Mouse (Mus musculus): ENCODE results near the gene Vhl. TPM values are rescaled to one million over a fixed set of nuclear protein-coding genes. Genes with fewer than 3 reads are reported as not detected.

Gene Vhl
- polyA plus RNA-seq, 1 experiment from 2014 or later = 97.1 TPM

- ATAC-seq (no peak), DNase-seq (ENCODE audit: low spot score) (no peak)
- no peaks in the 10 kb centered on the region for H3K36me3 ChIP-seq (ENCODE audit: control insufficient read depth, insufficient read depth, low read length)
- no peak overlapping the region for H3K27ac ChIP-seq (ENCODE audit: low read depth, low read length)
- H3K9ac ChIP-seq (ENCODE audit: low read length) = no peak overlapping the region
- H3K27me3 ChIP-seq (replicated peaks; ENCODE audit: control insufficient read depth, insufficient read depth, low read length) = no peaks in the 10 kb centered on the region
- H3K4me2 ChIP-seq (ENCODE audit: low read length) = no peak overlapping the region
- H3K4me1 ChIP-seq (ENCODE audit: control insufficient read depth, insufficient read depth, low read length) = no peaks in the 10 kb centered on the region
- 90% methylated on average over 8 of the region's 8 CpGs for WGBS
- no peak overlapping the region for H3K4me3 ChIP-seq (ENCODE audit: low read depth, low read length)
- no peaks in the 10 kb centered on the region for H3K9me3 ChIP-seq (replicated peaks; ENCODE audit: control insufficient read depth, low read length)
These were observed 18.8 kb downstream of the Vhl start for GRCm38 (mm10) chr6:113642605-113643004.

GRCm38 (mm10) chr6:113643021-113643420 is 19.3 kb downstream of the Vhl start:
- WGBS = 77% methylated on average over 4 of the region's 4 CpGs
- Histone ChIP-seq H3K4me1 (ENCODE audit: control insufficient read depth, insufficient read depth, low read length) (no peaks in the 10 kb centered on the region), H3K9ac (ENCODE audit: low read length) (no peak overlapping the region), H3K36me3 (ENCODE audit: control insufficient read depth, insufficient read depth, low read length) (no peaks in the 10 kb centered on the region), H3K4me3 (ENCODE audit: low read depth, low read length) (no peak overlapping the region), H3K9me3 (replicated peaks; ENCODE audit: control insufficient read depth, low read length) (no peaks in the 10 kb centered on the region), H3K27me3 (replicated peaks; ENCODE audit: control insufficient read depth, insufficient read depth, low read length) (no peaks in the 10 kb centered on the region), H3K27ac (ENCODE audit: low read depth, low read length) (no peak overlapping the region), H3K4me2 (ENCODE audit: low read length) (no peak overlapping the region)
- ATAC-seq (no peak), DNase-seq (ENCODE audit: low spot score) (no peak)

DNA sequence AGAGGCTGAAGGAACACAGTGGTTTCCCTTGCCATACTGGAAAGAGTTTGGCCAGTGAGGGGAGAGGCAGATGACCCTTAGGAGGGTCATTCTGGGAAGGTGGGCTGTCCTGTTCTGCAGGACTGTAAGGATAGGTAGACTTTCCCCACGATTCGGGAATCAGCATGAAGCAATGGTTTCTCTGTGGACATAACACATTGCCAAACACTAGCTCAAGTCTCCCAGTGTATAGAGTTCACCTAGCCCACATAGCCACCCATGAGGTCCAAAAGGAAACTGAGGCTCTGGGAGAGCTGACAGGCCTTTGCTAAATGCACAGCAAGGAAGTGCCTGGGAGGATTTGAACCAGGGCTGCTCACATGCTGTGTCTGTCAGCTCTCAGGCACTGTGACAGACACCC is 20.2 kb downstream of the Vhl start:
- H3K9me3 ChIP-seq (replicated peaks; ENCODE audit: control insufficient read depth, low read length) = no peaks in the 10 kb centered on the region
- H3K36me3 ChIP-seq (ENCODE audit: control insufficient read depth, insufficient read depth, low read length) = no peaks in the 10 kb centered on the region
- H3K27ac ChIP-seq (ENCODE audit: low read depth, low read length) = no peak overlapping the region
- DNase-seq (ENCODE audit: low spot score) (no peak), ATAC-seq (no peak)
- H3K4me3 ChIP-seq (ENCODE audit: low read depth, low read length) = no peak overlapping the region
- H3K9ac ChIP-seq (ENCODE audit: low read length) = no peak overlapping the region
- WGBS = 98% methylated on average over 2 of the region's 2 CpGs
- H3K27me3 ChIP-seq (replicated peaks; ENCODE audit: control insufficient read depth, insufficient read depth, low read length) = no peaks in the 10 kb centered on the region
- no peaks in the 10 kb centered on the region for H3K4me1 ChIP-seq (ENCODE audit: control insufficient read depth, insufficient read depth, low read length)
- H3K4me2 ChIP-seq (ENCODE audit: low read length) = no peak overlapping the region

- H3K9ac ChIP-seq (ENCODE audit: low read length) = no peak overlapping the region
- H3K9me3 ChIP-seq (replicated peaks; ENCODE audit: control insufficient read depth, low read length) = no peaks in the 10 kb centered on the region
- no peak overlapping the region for H3K4me3 ChIP-seq (ENCODE audit: low read depth, low read length)
- H3K4me1 ChIP-seq (ENCODE audit: control insufficient read depth, insufficient read depth, low read length) = no peaks in the 10 kb centered on the region
- no peak for ATAC-seq
- WGBS = 84% methylated on average over 8 of the region's 8 CpGs
- no peak for DNase-seq (ENCODE audit: low spot score)
- no peaks in the 10 kb centered on the region for H3K36me3 ChIP-seq (ENCODE audit: control insufficient read depth, insufficient read depth, low read length)
- H3K27me3 ChIP-seq (replicated peaks; ENCODE audit: control insufficient read depth, insufficient read depth, low read length) = no peaks in the 10 kb centered on the region
- H3K27ac ChIP-seq (ENCODE audit: low read depth, low read length) = no peak overlapping the region
- no peak overlapping the region for H3K4me2 ChIP-seq (ENCODE audit: low read length)
These were observed 21.0 kb downstream of the Vhl start for GRCm38 (mm10) chr6:113644808-113645207.

DNA sequence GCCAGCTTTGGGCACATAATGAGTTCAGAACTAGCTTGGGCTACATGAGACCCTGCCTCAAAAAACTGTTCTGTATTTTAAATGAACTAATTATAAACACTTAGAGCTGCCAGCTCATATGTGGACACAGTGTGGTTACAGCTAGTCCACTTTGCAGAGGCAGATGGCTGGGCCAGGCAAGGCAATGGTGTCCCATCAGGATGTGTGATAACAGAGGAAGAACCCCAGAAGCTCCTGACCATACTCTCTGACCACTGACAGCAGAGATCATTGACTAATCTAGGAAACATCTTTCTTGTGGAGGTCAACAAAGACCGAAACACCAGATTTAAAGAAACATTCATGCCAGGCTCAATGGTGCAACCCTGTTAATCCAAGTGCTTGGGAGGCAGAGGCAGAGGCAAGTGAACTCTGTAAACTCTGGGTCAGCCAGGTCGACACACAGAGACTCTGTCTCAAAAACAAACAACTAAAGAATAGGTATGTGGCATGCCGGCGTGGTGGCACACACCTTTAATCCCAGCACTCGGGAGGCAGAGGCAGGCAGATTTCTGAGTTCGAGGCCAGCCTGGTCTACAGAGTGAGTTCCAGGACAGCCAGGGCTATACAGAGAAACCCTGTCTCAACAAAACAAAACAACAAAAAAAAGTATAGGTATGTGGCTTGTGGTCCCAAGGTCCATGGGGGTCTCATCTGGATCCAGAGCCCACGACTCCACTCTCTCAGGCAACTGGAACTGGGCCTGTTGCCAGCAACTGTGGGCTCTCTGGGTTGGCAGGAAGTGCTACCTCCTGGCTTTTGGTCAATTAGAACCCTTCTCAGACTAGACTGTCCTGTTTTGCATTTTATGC is 25.8 kb downstream of the Vhl start:
- Histone ChIP-seq H3K27ac (ENCODE audit: low read depth, low read length) (no peak overlapping the region), H3K36me3 (ENCODE audit: control insufficient read depth, insufficient read depth, low read length) (no peaks in the 10 kb centered on the region), H3K9ac (ENCODE audit: low read length) (no peak overlapping the region), H3K4me1 (ENCODE audit: control insufficient read depth, insufficient read depth, low read length) (no peaks in the 10 kb centered on the region), H3K9me3 (replicated peaks; ENCODE audit: control insufficient read depth, low read length) (no peaks in the 10 kb centered on the region), H3K4me2 (ENCODE audit: low read length) (no peak overlapping the region), H3K27me3 (replicated peaks; ENCODE audit: control insufficient read depth, insufficient read depth, low read length) (no peaks in the 10 kb centered on the region), H3K4me3 (ENCODE audit: low read depth, low read length) (no peak overlapping the region)
- WGBS = 88% methylated on average over 7 of the region's 7 CpGs
- DNase-seq (ENCODE audit: low spot score) = no peak
- no peak for ATAC-seq

- no peak overlapping the region for H3K4me3 ChIP-seq (ENCODE audit: low read depth, low read length)
- no peaks in the 10 kb centered on the region for H3K27me3 ChIP-seq (replicated peaks; ENCODE audit: control insufficient read depth, insufficient read depth, low read length)
- no peak overlapping the region for H3K9ac ChIP-seq (ENCODE audit: low read length)
- WGBS = 84% methylated on average over 4 of the region's 4 CpGs
- no peaks in the 10 kb centered on the region for H3K9me3 ChIP-seq (replicated peaks; ENCODE audit: control insufficient read depth, low read length)
- H3K27ac ChIP-seq (ENCODE audit: low read depth, low read length) = no peak overlapping the region
- H3K4me2 ChIP-seq (ENCODE audit: low read length) = no peak overlapping the region
- no peak for ATAC-seq
- no peaks in the 10 kb centered on the region for H3K4me1 ChIP-seq (ENCODE audit: control insufficient read depth, insufficient read depth, low read length)
- no peaks in the 10 kb centered on the region for H3K36me3 ChIP-seq (ENCODE audit: control insufficient read depth, insufficient read depth, low read length)
- DNase-seq (ENCODE audit: low spot score) = no peak
These were observed 26.5 kb downstream of the Vhl start for GRCm38 (mm10) chr6:113650197-113650640.

DNA sequence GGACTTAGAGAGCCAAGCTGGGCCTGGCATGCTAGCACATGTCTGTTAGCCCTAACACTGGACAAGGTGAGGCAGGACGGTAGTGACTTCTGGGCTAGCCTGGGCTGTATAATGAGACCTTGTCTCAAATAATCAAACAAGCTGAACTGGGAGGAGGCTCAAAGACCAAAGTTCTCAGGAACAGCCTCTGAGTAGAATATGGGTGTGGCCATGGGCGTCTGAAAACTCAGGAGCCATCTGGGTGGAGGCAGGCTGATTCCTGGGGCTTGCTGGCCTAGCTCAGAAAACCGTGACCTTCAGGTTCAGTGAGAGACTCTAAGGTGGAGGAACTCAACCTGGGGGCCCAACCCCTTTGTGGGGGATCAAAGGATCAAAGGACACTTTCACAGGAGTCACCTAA is 27.9 kb downstream of the Vhl start:
- H3K9ac ChIP-seq (ENCODE audit: low read length) = no peak overlapping the region
- H3K36me3 ChIP-seq (ENCODE audit: control insufficient read depth, insufficient read depth, low read length) = no peaks in the 10 kb centered on the region
- H3K27ac ChIP-seq (ENCODE audit: low read depth, low read length) = no peak overlapping the region
- H3K27me3 ChIP-seq (replicated peaks; ENCODE audit: control insufficient read depth, insufficient read depth, low read length) = no peaks in the 10 kb centered on the region
- no peaks in the 10 kb centered on the region for H3K9me3 ChIP-seq (replicated peaks; ENCODE audit: control insufficient read depth, low read length)
- H3K4me2 ChIP-seq (ENCODE audit: low read length) = no peak overlapping the region
- H3K4me3 ChIP-seq (ENCODE audit: low read depth, low read length) = no peak overlapping the region
- no peaks in the 10 kb centered on the region for H3K4me1 ChIP-seq (ENCODE audit: control insufficient read depth, insufficient read depth, low read length)
- no peak for ATAC-seq
- WGBS = 85% methylated on average over 3 of the region's 3 CpGs
- no peak for DNase-seq (ENCODE audit: low spot score)

DNA sequence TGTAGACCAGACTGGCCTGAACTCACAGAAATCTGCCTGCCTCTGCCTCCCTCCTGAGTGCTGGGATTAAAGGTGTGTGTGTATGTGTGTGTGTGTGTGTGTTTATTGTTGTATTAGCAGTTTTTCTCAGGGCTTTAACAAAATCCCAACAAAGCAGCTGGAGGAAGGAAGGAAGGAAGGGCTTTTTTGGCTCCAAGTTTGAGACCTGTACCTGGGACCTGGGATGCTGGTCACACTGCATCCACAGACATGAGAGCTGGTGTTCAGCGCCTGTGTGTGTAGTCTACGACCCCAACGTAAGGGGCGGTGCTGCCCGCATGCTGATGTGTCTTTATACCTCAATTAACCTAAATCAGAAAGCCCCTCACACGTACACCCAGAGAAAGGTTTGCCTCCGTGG is 29.8 kb downstream of the Vhl start:
- 93% methylated on average over 7 of the region's 7 CpGs for WGBS
- no peaks in the 10 kb centered on the region for H3K27me3 ChIP-seq (replicated peaks; ENCODE audit: control insufficient read depth, insufficient read depth, low read length)
- H3K9me3 ChIP-seq (replicated peaks; ENCODE audit: control insufficient read depth, low read length) = no peaks in the 10 kb centered on the region
- DNase-seq (ENCODE audit: low spot score) (no peak), ATAC-seq (no peak)
- H3K4me1 ChIP-seq (ENCODE audit: control insufficient read depth, insufficient read depth, low read length) = no peaks in the 10 kb centered on the region
- no peak overlapping the region for H3K4me3 ChIP-seq (ENCODE audit: low read depth, low read length)
- no peak overlapping the region for H3K9ac ChIP-seq (ENCODE audit: low read length)
- no peak overlapping the region for H3K27ac ChIP-seq (ENCODE audit: low read depth, low read length)
- H3K36me3 ChIP-seq (ENCODE audit: control insufficient read depth, insufficient read depth, low read length) = no peaks in the 10 kb centered on the region
- H3K4me2 ChIP-seq (ENCODE audit: low read length) = no peak overlapping the region

GRCm38 (mm10) chr6:113654102-113654501 is 30.3 kb downstream of the Vhl start:
- H3K36me3 ChIP-seq (ENCODE audit: control insufficient read depth, insufficient read depth, low read length) = no peaks in the 10 kb centered on the region
- 87% methylated on average over 8 of the region's 8 CpGs for WGBS
- DNase-seq (ENCODE audit: low spot score) (no peak), ATAC-seq (no peak)
- H3K9me3 ChIP-seq (replicated peaks; ENCODE audit: control insufficient read depth, low read length) = no peaks in the 10 kb centered on the region
- H3K4me3 ChIP-seq (ENCODE audit: low read depth, low read length) = no peak overlapping the region
- no peak overlapping the region for H3K27ac ChIP-seq (ENCODE audit: low read depth, low read length)
- H3K4me1 ChIP-seq (ENCODE audit: control insufficient read depth, insufficient read depth, low read length) = no peaks in the 10 kb centered on the region
- H3K4me2 ChIP-seq (ENCODE audit: low read length) = no peak overlapping the region
- H3K27me3 ChIP-seq (replicated peaks; ENCODE audit: control insufficient read depth, insufficient read depth, low read length) = no peaks in the 10 kb centered on the region
- H3K9ac ChIP-seq (ENCODE audit: low read length) = no peak overlapping the region
